Mouse (Mus musculus): ENCODE measurements at regions not wholly inside any gene's neighbourhood (a gene's known extent, or its start where the extent isn't known, plus 50 kb on each side); places are given as distances from the start of the nearest gene placed in this dataset.

DNA sequence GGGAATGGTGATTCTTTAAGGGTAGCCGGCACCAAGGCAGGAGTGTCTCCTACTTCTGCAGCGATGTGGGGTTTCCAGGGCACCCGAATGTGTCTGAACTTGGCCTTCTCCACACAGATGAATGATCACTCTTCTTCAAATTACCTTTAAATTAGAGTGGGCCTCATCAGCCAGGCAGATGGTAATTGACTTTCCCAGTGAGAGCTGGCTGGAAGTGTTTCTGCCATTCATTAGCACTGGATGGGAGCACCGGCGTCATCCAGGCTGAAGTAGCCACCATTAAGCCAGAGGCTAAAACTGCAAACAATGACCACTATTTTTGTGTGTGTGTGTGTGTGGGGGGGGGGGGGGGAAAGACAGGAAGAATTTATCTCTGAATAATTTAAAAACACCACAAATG, 58.7 kb upstream of the Ubl3 start:
- 91% methylated on average over 5 of the region's 5 CpGs for WGBS
- H3K27me3 ChIP-seq (ENCODE audit: control insufficient read depth, insufficient read depth, low read length) = no peaks in the 10 kb centered on the region
- H3K4me1 ChIP-seq (ENCODE audit: control insufficient read depth, insufficient read depth, insufficient read length) = no peaks in the 10 kb centered on the region
- H3K4me3 ChIP-seq (ENCODE audit: extremely low read depth, insufficient read depth, insufficient read length) = no peak overlapping the region
- H3K36me3 ChIP-seq (ENCODE audit: control insufficient read depth, insufficient read depth, low read length) = no peaks in the 10 kb centered on the region
- no peak for DNase-seq (ENCODE audit: low read depth in 1 of 2, low spot score in 2 of 2)
- no peak overlapping the region for H3K27ac ChIP-seq (ENCODE audit: insufficient read depth, low read length)
- TF ChIP-seq CTCF (IDR thresholded peaks at IDR 0.05; ENCODE audit: extremely low read depth, insufficient read depth, insufficient read length, insufficient replicate concordance) (no peak), POLR2A (IDR thresholded peaks at IDR 0.05; ENCODE audit: low read depth, low read length) (no peak)

DNA sequence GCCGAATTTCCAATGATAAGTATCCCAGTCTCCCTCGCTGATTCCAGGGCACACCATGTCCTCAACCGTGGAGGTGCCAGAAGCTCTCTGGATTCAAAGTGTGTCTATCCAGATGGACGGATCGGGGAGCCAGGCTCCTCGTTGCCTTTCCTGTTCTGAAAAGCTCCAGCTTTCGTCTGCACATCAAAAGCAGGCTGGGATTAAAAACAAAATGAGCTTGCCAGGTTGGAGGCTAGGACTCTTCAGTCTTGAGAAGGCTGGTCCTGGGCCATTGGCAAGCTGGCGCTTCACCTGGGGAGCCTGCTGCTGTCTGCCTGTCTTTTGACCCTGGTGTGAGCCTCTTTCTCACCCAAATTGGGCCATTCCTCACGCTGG, 56.9 kb upstream of the Ubl3 start:
- no peak for DNase-seq (ENCODE audit: low read depth in 1 of 2, low spot score in 2 of 2)
- H3K36me3 ChIP-seq (ENCODE audit: control insufficient read depth, insufficient read depth, low read length) = no peaks in the 10 kb centered on the region
- H3K4me3 ChIP-seq (ENCODE audit: extremely low read depth, insufficient read depth, insufficient read length) = no peak overlapping the region
- 86% methylated on average over 9 of the region's 9 CpGs for WGBS
- TF ChIP-seq POLR2A (IDR thresholded peaks at IDR 0.05; ENCODE audit: low read depth, low read length) (no peak), CTCF (IDR thresholded peaks at IDR 0.05; ENCODE audit: extremely low read depth, insufficient read depth, insufficient read length, insufficient replicate concordance) (no peak)
- H3K27ac ChIP-seq (ENCODE audit: insufficient read depth, low read length) = no peak overlapping the region
- H3K4me1 ChIP-seq (ENCODE audit: control insufficient read depth, insufficient read depth, insufficient read length) = no peaks in the 10 kb centered on the region
- H3K27me3 ChIP-seq (ENCODE audit: control insufficient read depth, insufficient read depth, low read length) = no peaks in the 10 kb centered on the region

DNA sequence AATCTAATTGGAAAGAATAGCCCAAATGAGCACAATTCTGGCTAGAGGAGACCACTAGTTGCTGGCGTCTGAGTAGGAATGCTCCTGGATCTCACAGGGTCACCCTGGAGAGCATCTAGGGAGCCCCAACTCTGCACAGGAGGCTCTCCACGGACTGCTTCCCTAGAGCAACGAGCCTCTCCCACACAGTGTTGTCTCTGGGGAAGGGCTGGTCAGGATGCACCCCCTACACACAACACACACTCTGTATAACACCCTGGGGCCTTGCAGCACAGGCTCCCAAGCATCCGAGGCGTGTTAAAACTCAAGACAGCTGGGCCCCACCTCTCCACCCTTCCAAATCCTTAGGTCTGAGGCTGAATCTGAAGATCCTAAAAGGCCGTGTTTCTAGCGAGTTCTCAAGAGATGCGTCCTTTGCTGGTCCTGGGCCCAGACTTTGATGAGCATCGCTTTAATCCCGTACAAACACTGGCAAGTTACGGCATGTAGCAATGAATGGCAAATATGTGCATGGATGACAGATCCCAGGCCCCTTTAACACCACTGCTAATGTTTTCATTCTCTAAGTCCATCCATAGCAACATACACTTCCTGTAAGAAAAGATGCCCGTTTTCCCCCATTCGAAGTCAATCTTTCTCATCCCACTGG, 56.4 kb upstream of the Ubl3 start:
- Histone ChIP-seq H3K27me3 (ENCODE audit: control insufficient read depth, insufficient read depth, low read length) (no peaks in the 10 kb centered on the region), H3K36me3 (ENCODE audit: control insufficient read depth, insufficient read depth, low read length) (no peaks in the 10 kb centered on the region), H3K27ac (ENCODE audit: insufficient read depth, low read length) (no peak overlapping the region), H3K4me1 (ENCODE audit: control insufficient read depth, insufficient read depth, insufficient read length) (no peaks in the 10 kb centered on the region), H3K4me3 (ENCODE audit: extremely low read depth, insufficient read depth, insufficient read length) (no peak overlapping the region)
- DNase-seq (ENCODE audit: low read depth in 1 of 2, low spot score in 2 of 2) = no peak
- WGBS = 90% methylated on average over 13 of the region's 13 CpGs
- no peak for TF ChIP-seq POLR2A (IDR thresholded peaks at IDR 0.05; ENCODE audit: low read depth, low read length)
- TF ChIP-seq CTCF (IDR thresholded peaks at IDR 0.05; ENCODE audit: extremely low read depth, insufficient read depth, insufficient read length, insufficient replicate concordance) = no peak

DNA sequence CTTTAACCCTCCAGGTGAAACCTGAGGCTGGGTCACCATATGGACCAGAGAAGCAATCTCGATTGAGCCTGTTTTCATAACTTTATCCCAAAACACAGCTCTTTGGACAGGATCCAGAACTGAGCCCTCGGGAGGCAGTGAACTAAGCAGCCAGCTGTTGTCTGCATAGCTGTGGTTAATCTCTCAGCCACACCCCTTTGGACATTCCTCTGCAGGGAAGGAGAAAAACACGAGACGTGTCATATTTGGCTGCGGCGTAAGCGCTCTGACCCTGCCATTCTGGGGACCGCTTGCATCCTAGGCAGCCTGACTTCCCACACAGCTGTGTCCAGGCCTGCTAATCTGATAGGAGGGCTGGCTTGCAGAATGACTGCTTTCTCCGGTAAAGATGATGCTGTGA, 55.6 kb upstream of the Ubl3 start:
- no peaks in the 10 kb centered on the region for H3K27me3 ChIP-seq (ENCODE audit: control insufficient read depth, insufficient read depth, low read length)
- no peaks in the 10 kb centered on the region for H3K4me1 ChIP-seq (ENCODE audit: control insufficient read depth, insufficient read depth, insufficient read length)
- WGBS = 72% methylated on average over 9 of the region's 9 CpGs
- no peak for DNase-seq (ENCODE audit: low read depth in 1 of 2, low spot score in 2 of 2)
- no peaks in the 10 kb centered on the region for H3K36me3 ChIP-seq (ENCODE audit: control insufficient read depth, insufficient read depth, low read length)
- no peak for TF ChIP-seq POLR2A (IDR thresholded peaks at IDR 0.05; ENCODE audit: low read depth, low read length)
- TF ChIP-seq CTCF (IDR thresholded peaks at IDR 0.05; ENCODE audit: extremely low read depth, insufficient read depth, insufficient read length, insufficient replicate concordance) = no peak
- H3K27ac ChIP-seq (ENCODE audit: insufficient read depth, low read length) = no peak overlapping the region
- no peak overlapping the region for H3K4me3 ChIP-seq (ENCODE audit: extremely low read depth, insufficient read depth, insufficient read length)

DNA sequence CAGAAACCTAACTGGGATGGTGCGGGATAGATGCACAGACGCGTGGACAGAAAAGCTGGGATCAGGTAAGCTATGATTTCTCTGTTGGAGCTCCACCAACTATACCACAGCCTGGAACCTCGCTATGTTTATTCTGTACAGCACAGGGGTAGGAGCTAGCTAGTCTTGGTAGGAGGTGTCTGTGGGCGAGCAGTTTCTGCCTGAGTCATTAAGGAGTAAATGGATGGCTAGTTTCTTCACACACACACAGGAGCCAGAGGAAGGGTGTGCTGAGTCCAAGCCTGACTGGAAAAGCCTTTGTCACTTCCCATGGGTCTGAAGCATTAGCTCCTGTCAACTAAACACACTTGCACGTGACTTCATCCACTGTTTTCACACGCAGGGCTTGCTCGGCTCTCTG, 53.1 kb upstream of the Ubl3 start:
- H3K27ac ChIP-seq (ENCODE audit: insufficient read depth, low read length) = no peak overlapping the region
- H3K4me1 ChIP-seq (ENCODE audit: control insufficient read depth, insufficient read depth, insufficient read length) = no peaks in the 10 kb centered on the region
- no peaks in the 10 kb centered on the region for H3K36me3 ChIP-seq (ENCODE audit: control insufficient read depth, insufficient read depth, low read length)
- DNase-seq (ENCODE audit: low read depth in 1 of 2, low spot score in 2 of 2) = no peak
- H3K27me3 ChIP-seq (ENCODE audit: control insufficient read depth, insufficient read depth, low read length) = no peaks in the 10 kb centered on the region
- TF ChIP-seq CTCF (IDR thresholded peaks at IDR 0.05; ENCODE audit: extremely low read depth, insufficient read depth, insufficient read length, insufficient replicate concordance) (no peak), POLR2A (IDR thresholded peaks at IDR 0.05; ENCODE audit: low read depth, low read length) (no peak)
- WGBS = 89% methylated on average over 8 of the region's 8 CpGs
- no peak overlapping the region for H3K4me3 ChIP-seq (ENCODE audit: extremely low read depth, insufficient read depth, insufficient read length)

Measured in spleen, adult 2 months (tissue).